ENCODE assay signal across 17 mouse cellular contexts in the genomic region with DNA sequence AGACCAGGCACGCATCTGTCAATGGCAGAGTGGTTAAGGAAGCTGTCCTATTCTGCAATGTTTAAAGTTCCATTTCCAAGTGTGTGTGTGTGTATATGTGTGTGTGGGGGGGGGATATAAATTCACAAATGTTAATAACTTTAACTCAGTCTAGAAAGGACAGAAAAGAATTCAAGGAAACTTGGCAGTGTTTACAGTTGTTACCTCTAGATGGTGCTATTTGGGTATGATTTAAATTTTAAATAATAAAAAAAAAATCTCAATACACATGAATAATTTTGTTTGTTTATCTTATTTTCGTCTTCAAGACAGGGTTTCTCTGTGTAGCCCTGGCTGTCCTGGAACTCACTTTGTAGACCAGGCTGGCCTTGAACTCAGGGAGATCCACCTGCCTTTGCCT. TPM values are rescaled to one million over a fixed set of nuclear protein-coding genes. Genes with fewer than 3 reads are reported as not detected.
DNase-seq lines count a peak whose midpoint lies in the region; ATAC-seq and TF ChIP-seq lines count a peak whose summit lies in the region.
"Had no signal": no experiment of that assay in that cellular context is flagged by ENCODE, and none has a peak within 500 bp of the region (broad histone marks: within the 10 kb centered on the region; RNA-seq: fewer than 3 reads in every experiment).

No protein-coding gene starts in this region.

- no peak for TF ChIP-seq POLR2A in kidney, adult 2 months (IDR thresholded peaks at IDR 0.05; ENCODE audit: low read depth, low read length)

- TF ChIP-seq CTCF in kidney, adult 2 months (conservative IDR thresholded peaks at IDR 0.05; ENCODE audit: insufficient read depth, insufficient read length, low read depth, low read length): 0 out of 2 replicates have a peak, but pooled peaks have one; percentile 1

- DNase-seq in kidney, adult 2 months: no peak
- no peak for DNase-seq in kidney, postnatal 14 days
- DNase-seq in retina, embryonic 14.5 days (ENCODE audit: low spot score): peak; percentile 49
- no peak for DNase-seq in retina, postnatal 1 day
- DNase-seq in adipocyte (ENCODE audit: low spot score): peak; percentile 12
- no peak for DNase-seq in layer of hippocampus, postnatal 36 days
- DNase-seq: adrenal gland, adult 8-10 months; cerebellum, adult 2 months; liver, embryonic 13.5 days; lung, postnatal 36 days; thymus, adult 2 months had no signal

- H3K27me3 ChIP-seq in kidney, adult 2 months (replicated peaks; ENCODE audit: control insufficient read depth, insufficient read depth, low read length): no peaks in the 10 kb centered on the region; the same call in 1 of the 2 replicates

- no peak overlapping the region for H3K27ac ChIP-seq in kidney, adult 2 months (ENCODE audit: insufficient read depth, low read depth, low read length)
- H3K27ac ChIP-seq: forebrain, embryonic 13.5 days; heart, embryonic 10.5 days; kidney, embryonic 15.5 days; liver, embryonic 13.5 days; midbrain, embryonic 12.5 days had no signal

- H3K4me1 ChIP-seq in kidney, adult 2 months (ENCODE audit: control insufficient read depth, insufficient read depth, low read length): no peaks in the 10 kb centered on the region

- ATAC-seq in megakaryocyte-erythroid progenitor cell, adult 5-6 weeks (replicated peaks; ENCODE audit: low FRiP score, low TSS enrichment, poor library complexity, severe bottlenecking): no peak
- ATAC-seq: forebrain, embryonic 13.5 days; hindbrain, embryonic 16.5 days had no signal

- H3K36me3 ChIP-seq in kidney, adult 2 months (ENCODE audit: control insufficient read depth, insufficient read depth, low read length): no peaks in the 10 kb centered on the region
- H3K36me3 ChIP-seq: heart, embryonic 10.5 days; kidney, embryonic 15.5 days; liver, embryonic 13.5 days; midbrain, embryonic 12.5 days had no signal

- no peak overlapping the region for H3K4me3 ChIP-seq in kidney, adult 2 months (ENCODE audit: insufficient read depth, low read depth, low read length)
- H3K4me3 ChIP-seq: forebrain, embryonic 13.5 days; heart, embryonic 10.5 days; kidney, embryonic 15.5 days; liver, embryonic 13.5 days; midbrain, embryonic 12.5 days had no signal

- WGBS in kidney, adult 2 months: 37% methylated on average over 2 of the region's 2 CpGs

RNA-seq across cellular contexts. Expression of a gene that starts 22.3 kb away (rescaled TPM):
- 6.9 and 7.5 TPM in 2 replicates for polyA plus RNA-seq in kidney, adult 2 months (2012; rRNA removed)
- 10 to 100 TPM; 62.2 to 74.0 TPM for total RNA-seq in layer of hippocampus, postnatal 36 days (2021)
- 0.37 TPM in 1 of 2 replicates, not detected in the other for total RNA-seq in megakaryocyte-erythroid progenitor cell, adult 5-6 weeks (2014; fragmentation: Nextera tagmentation)
- 0.53 TPM in 1 of 2 replicates, not detected in the other for total RNA-seq in megakaryocyte-erythroid progenitor cell, adult 5-6 weeks (2017)

RNA-seq across cellular contexts. Expression of a gene that starts 45.5 kb away (rescaled TPM):
- 180 and 189 TPM in 2 replicates for polyA plus RNA-seq in kidney, adult 2 months (2012; rRNA removed)
- 100 to 1,000 TPM; 103 to 111 TPM for total RNA-seq in layer of hippocampus, postnatal 36 days (2021)
- 290 and 339 TPM in 2 replicates for total RNA-seq in megakaryocyte-erythroid progenitor cell, adult 5-6 weeks (2014; fragmentation: Nextera tagmentation)
- total RNA-seq in megakaryocyte-erythroid progenitor cell, adult 5-6 weeks (2017): 111 and 188 TPM in 2 replicates

Comparison
In these comparisons a context has a peak if more than half of its experiments do, and no peak if none do; other contexts are left out.
1. DNase-seq: peak in retina, embryonic 14.5 days (single experiment) and adipocyte (single experiment); none in kidney, adult 2 months (single experiment), kidney, postnatal 14 days (single experiment), retina, postnatal 1 day (single experiment) and layer of hippocampus, postnatal 36 days (0 of 2).
2. RNA of a gene that starts 22.3 kb away (total RNA-seq): 62.2 to 74.0 TPM in layer of hippocampus, postnatal 36 days; 0.37 to 0.53 TPM in megakaryocyte-erythroid progenitor cell, adult 5-6 weeks; every median in the first group is over 10 times any median in the second.